In the genomic region with DNA sequence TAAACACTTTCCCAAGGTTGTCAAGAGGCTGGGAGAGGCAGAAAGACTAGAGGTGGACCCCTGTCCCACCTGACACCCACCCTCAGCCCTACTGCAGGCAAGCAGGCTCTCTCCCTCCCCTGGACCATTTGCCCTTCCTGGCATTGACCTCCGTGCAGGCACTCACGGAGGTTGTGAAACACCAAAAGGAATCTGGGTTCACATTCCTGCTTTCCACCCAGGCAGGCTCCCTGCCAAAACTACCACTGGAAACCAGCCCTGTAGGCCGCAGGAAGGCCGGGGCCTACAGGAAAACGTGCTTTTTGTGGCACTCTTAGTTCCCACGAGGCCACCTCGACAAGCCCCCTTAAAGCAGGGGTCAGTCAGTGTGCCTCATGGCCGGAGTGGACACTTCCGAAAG, we compare ENCODE assay signal across 10 mouse cellular contexts.
DNase-seq lines count a peak whose midpoint lies in the region; ATAC-seq and TF ChIP-seq lines count a peak whose summit lies in the region.
"Had no signal": no experiment of that assay in that cellular context is flagged by ENCODE, and none has a peak within 500 bp of the region (broad histone marks: within the 10 kb centered on the region; RNA-seq: fewer than 3 reads in every experiment).

No protein-coding gene starts in this region.

- no peaks in the 10 kb centered on the region for H3K27me3 ChIP-seq in stomach, postnatal 0 days (ENCODE audit: control insufficient read depth, insufficient read depth, low read length)
- H3K27me3 ChIP-seq: embryonic facial prominence, embryonic 15.5 days had no signal

- H3K36me3 ChIP-seq in stomach, postnatal 0 days (ENCODE audit: control insufficient read depth, insufficient read depth, low read length): no peaks in the 10 kb centered on the region
- H3K36me3 ChIP-seq: embryonic facial prominence, embryonic 15.5 days had no signal

- no peak overlapping the region for H3K4me3 ChIP-seq in stomach, postnatal 0 days (ENCODE audit: low read depth, low read length)
- H3K4me3 ChIP-seq: embryonic facial prominence, embryonic 15.5 days had no signal

- peaks cover 5% of the 10 kb centered on the region; the same call in 1 of the 2 replicates for H3K4me1 ChIP-seq in stomach, postnatal 0 days (replicated peaks; ENCODE audit: control insufficient read depth, insufficient read depth)

- H3K4me2 ChIP-seq in stomach, postnatal 0 days (replicated peaks; ENCODE audit: low read depth): no peak overlapping the region
- H3K4me2 ChIP-seq: embryonic facial prominence, embryonic 15.5 days had no signal

- peak; percentile 31 for DNase-seq in ovary, postnatal 36 days (ENCODE audit: low spot score)
- no peak for DNase-seq in ovary, postnatal 10 days (ENCODE audit: low spot score)
- peak; percentile 79 to 80 for DNase-seq in heart, adult 18-20 months
- peak; percentile 81 to 85 for DNase-seq in kidney, postnatal 36 days
- DNase-seq in stomach, postnatal 0 days (ENCODE audit: low spot score): peak; percentile 67
- DNase-seq in layer of hippocampus, adult 9-10 months (ENCODE audit: low spot score): no peak
- no peak for DNase-seq in T-cell, adult 2 months (ENCODE audit: low spot score)

- 33% methylated on average over 9 of the region's 9 CpGs for WGBS in stomach, postnatal 0 days

- TF ChIP-seq CTCF in stomach, postnatal 0 days (IDR thresholded peaks at IDR 0.05; ENCODE audit: low read depth): no peak

- H3K9me3 ChIP-seq in stomach, postnatal 0 days (ENCODE audit: control insufficient read depth, low read length): no peaks in the 10 kb centered on the region
- H3K9me3 ChIP-seq: embryonic facial prominence, embryonic 15.5 days had no signal

- no peak for ATAC-seq in stomach, postnatal 0 days (ENCODE audit: low FRiP score, low TSS enrichment)
- no peak for ATAC-seq in megakaryocyte progenitor cell, adult 5-6 weeks (replicated peaks; ENCODE audit: poor library complexity)

- peak overlapping the region; percentile 70 for H3K27ac ChIP-seq in stomach, postnatal 0 days (replicated peaks)
- H3K27ac ChIP-seq: embryonic facial prominence, embryonic 15.5 days; macrophage had no signal

- no peak for TF ChIP-seq EP300 in stomach, postnatal 0 days (optimal IDR thresholded peaks at IDR 0.05)

- H3K9ac ChIP-seq in stomach, postnatal 0 days (ENCODE audit: low read length): 0 out of 2 replicates have a peak overlapping the region, but pooled peaks have one; percentile 23
- H3K9ac ChIP-seq: embryonic facial prominence, embryonic 15.5 days had no signal

Comparison
In these comparisons a context has a peak if more than half of its experiments do, and no peak if none do; other contexts are left out.
1. DNase-seq: peak in ovary, postnatal 36 days (single experiment), heart, adult 18-20 months (2 of 2), kidney, postnatal 36 days (2 of 2) and stomach, postnatal 0 days (single experiment); none in ovary, postnatal 10 days (single experiment), layer of hippocampus, adult 9-10 months (single experiment) and T-cell, adult 2 months (single experiment).